Mouse (Mus musculus): ENCODE measurements around the gene Lin7b. TPM values are rescaled to one million over a fixed set of nuclear protein-coding genes. Genes with fewer than 3 reads are reported as not detected.

Lin7b gene
- 4.6 and 5.5 TPM in 2 replicates for polyA plus RNA-seq (2015; fragmentation: Nextera tagmentation; extraction: Ambion mirVana)

DNA sequence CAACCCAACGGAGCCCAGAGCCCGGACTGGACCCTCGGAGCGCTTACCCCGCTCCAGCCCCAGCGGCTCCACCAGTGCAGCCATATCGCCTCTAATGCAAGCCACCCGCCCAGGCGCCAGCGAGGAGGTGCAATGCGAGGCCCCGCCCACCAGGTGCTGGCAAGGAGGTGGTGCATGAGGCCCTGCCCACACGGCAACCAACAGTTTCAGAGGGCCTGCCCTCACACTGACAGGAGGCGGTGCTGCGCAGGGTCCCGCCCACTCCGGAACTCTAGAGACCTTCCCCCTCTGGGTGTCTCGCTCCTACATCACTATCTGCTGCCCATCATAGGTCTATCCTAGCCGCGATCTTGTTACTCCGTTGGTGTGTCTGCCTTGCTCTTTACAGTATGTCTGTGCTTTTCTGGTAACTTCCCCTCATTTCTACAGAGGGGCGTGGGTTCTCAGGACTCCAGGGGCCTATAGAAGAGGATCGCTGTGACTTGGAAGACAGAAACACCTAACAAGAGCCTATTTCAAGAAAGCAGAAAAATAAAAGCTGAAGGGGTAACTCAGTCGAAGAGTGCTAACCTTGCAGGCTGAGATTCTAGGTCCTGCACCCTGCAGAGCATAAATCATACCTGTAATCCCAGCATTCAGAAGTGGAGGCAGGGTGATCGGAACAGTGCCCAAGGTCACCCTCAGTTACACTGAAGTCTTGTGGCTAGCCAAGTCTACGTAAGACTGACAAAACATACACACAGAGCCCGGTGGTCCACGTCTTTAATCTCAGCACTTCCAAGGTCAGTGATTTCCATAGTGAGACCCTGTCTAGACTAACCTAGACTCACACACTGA, at the start of gene Lin7b:
TSS of gene Lin7b (minus strand) at position 109 of the 837 bp plus-strand sequence.
- H3K27ac ChIP-seq (ENCODE audit: low read length), result no peak within 1 kb of the TSS
- H3K4me1 ChIP-seq (ENCODE audit: control insufficient read depth, insufficient read depth, low read length), result peaks cover 23% of the 10 kb centered on the region
- peaks cover 9% of the 10 kb centered on the region; the same call in 1 of the 2 replicates for H3K36me3 ChIP-seq (ENCODE audit: control insufficient read depth, insufficient read depth, low read length)
- peaks cover 18% of the 10 kb centered on the region for H3K27me3 ChIP-seq (ENCODE audit: control insufficient read depth, insufficient read depth, low read length)
- peak within 1 kb of the TSS; percentile 99 for H3K4me2 ChIP-seq (ENCODE audit: low read depth, low read length)
- ATAC-seq (ENCODE audit: insufficient read depth, low FRiP score), result peak; percentile 80
- no peaks in the 10 kb centered on the region for H3K9me3 ChIP-seq (replicated peaks; ENCODE audit: control insufficient read depth, low read length)
- peak within 1 kb of the TSS; percentile 60 for H3K4me3 ChIP-seq (replicated peaks; ENCODE audit: low read length)
- whole genome bisulfite sequencing, result 9% methylated on average over 28 of the region's 28 CpGs
- H3K9ac ChIP-seq (ENCODE audit: low read length), result peak within 1 kb of the TSS; percentile 71

- H3K27ac ChIP-seq (ENCODE audit: low read length), result no peak overlapping the region
- H3K9ac ChIP-seq (ENCODE audit: low read length), result no peak overlapping the region
- no peak overlapping the region for H3K4me3 ChIP-seq (replicated peaks; ENCODE audit: low read length)
- peaks cover 21% of the 10 kb centered on the region for H3K27me3 ChIP-seq (ENCODE audit: control insufficient read depth, insufficient read depth, low read length)
- H3K36me3 ChIP-seq (ENCODE audit: control insufficient read depth, insufficient read depth, low read length), result peaks cover 13% of the 10 kb centered on the region; the same call in 1 of the 2 replicates
- peaks cover 33% of the 10 kb centered on the region; the same call in 1 of the 2 replicates for H3K4me1 ChIP-seq (ENCODE audit: control insufficient read depth, insufficient read depth, low read length)
- no peak for ATAC-seq (ENCODE audit: insufficient read depth, low FRiP score)
- no peaks in the 10 kb centered on the region for H3K9me3 ChIP-seq (replicated peaks; ENCODE audit: control insufficient read depth, low read length)
- no peak overlapping the region for H3K4me2 ChIP-seq (ENCODE audit: low read depth, low read length)
- 8% methylated on average over 13 of the region's 13 CpGs for WGBS
Measured at GRCm38 (mm10) chr7:45417962-45418492, 47.6 kb upstream of the Lin7b start.

- Histone ChIP-seq H3K9me3 (replicated peaks; ENCODE audit: control insufficient read depth, low read length) (no peaks in the 10 kb centered on the region), H3K4me1 (ENCODE audit: control insufficient read depth, insufficient read depth, low read length) (peaks cover 31% of the 10 kb centered on the region; the same call in 1 of the 2 replicates), H3K4me3 (replicated peaks; ENCODE audit: low read length) (peak overlapping the region; percentile 7), H3K27me3 (ENCODE audit: control insufficient read depth, insufficient read depth, low read length) (peaks cover 26% of the 10 kb centered on the region), H3K36me3 (ENCODE audit: control insufficient read depth, insufficient read depth, low read length) (no peaks in the 10 kb centered on the region), H3K4me2 (ENCODE audit: low read depth, low read length) (peak overlapping the region; percentile 22), H3K9ac (ENCODE audit: low read length) (0 out of 2 replicates have a peak overlapping the region, but pooled peaks have one; percentile 40), H3K27ac (ENCODE audit: low read length) (no peak overlapping the region)
- ATAC-seq (ENCODE audit: insufficient read depth, low FRiP score), result no peak
- WGBS, result 27% methylated on average over 37 of the region's 37 CpGs
Measured at GRCm38 (mm10) chr7:45415636-45416035, 45.3 kb upstream of the Lin7b start.

DNA sequence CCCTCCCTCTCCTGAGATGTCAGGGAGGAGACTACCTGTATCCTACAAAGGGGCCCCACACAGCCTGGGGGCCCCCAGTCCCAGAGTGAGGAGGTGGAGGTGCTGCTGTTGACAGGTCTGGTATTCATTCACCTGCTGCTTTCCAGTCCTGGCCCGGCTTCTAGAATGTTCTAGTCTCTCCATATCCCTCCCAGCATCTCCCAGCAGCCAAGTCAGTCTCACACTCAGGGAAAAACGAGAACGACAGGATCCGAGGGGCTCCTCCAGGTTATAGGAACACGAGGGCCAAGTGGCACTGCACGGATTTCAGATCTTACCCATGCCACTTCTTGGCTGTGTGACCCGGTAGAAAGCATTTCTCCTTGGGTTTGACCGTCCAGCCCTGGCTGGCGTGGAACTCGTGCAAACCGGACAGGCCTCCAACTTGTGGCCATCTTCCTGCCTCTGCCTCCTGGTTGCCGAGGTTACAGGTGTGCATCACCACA, 44.4 kb upstream of the Lin7b start:
- Histone ChIP-seq H3K27ac (ENCODE audit: low read length) (no peak overlapping the region), H3K27me3 (ENCODE audit: control insufficient read depth, insufficient read depth, low read length) (peaks cover 26% of the 10 kb centered on the region), H3K9me3 (replicated peaks; ENCODE audit: control insufficient read depth, low read length) (no peaks in the 10 kb centered on the region), H3K9ac (ENCODE audit: low read length) (no peak overlapping the region), H3K4me2 (ENCODE audit: low read depth, low read length) (peak overlapping the region; percentile 91; the same call in 1 of the 2 replicates), H3K36me3 (ENCODE audit: control insufficient read depth, insufficient read depth, low read length) (no peaks in the 10 kb centered on the region), H3K4me3 (replicated peaks; ENCODE audit: low read length) (no peak overlapping the region), H3K4me1 (ENCODE audit: control insufficient read depth, insufficient read depth, low read length) (peaks cover 23% of the 10 kb centered on the region; the same call in 1 of the 2 replicates)
- ATAC-seq (ENCODE audit: insufficient read depth, low FRiP score), result no peak
- WGBS, result 50% methylated on average over 12 of the region's 12 CpGs

DNA sequence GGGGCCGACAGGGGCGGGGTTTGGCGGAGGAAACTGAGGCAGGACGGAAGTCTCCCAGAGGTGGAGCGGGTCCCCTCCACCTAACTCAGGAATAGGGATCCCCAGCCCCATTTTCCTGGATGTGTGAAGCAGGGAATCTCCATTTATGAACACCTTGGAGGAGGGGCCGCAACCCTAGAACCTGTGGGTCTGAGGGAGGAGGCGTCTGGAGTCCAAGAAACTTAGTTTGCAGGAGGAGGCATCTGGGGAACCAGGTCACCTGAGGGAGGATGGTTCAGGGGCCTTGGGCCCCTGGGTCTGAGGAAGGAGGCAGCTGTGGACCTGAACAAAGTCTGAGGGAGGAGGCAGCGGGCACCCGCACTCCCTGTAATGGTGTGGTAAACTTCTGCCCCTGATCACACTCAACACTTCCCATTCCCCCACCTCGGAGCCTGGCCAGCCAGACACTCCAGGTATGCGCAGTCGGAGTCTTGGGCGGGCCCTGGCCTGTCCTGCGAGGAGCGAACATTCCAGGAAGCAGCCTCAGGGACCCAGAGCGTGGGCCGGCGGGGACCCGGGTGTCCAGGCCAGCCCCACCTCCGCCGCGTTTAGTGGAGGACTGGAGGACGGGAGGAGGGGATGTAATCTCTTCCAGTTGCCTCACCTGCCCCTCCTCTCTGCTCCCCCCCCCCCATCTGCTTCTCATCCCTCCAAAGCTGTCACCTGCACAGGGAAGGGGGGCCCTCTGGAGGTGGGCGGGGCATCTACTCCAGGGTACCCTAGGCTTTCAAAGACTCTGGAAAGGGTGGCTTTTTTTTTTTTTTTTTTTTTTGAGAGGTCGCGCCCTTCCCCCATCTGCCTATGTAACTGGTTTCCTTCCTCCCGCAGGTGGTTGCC, 43.7 kb upstream of the Lin7b start:
- peak; percentile 46 for ATAC-seq (ENCODE audit: insufficient read depth, low FRiP score)
- Histone ChIP-seq H3K36me3 (ENCODE audit: control insufficient read depth, insufficient read depth, low read length) (no peaks in the 10 kb centered on the region), H3K9ac (ENCODE audit: low read length) (peak overlapping the region; percentile 77), H3K4me3 (replicated peaks; ENCODE audit: low read length) (peak overlapping the region; percentile 63), H3K27ac (ENCODE audit: low read length) (peak overlapping the region; percentile 68), H3K4me2 (ENCODE audit: low read depth, low read length) (peak overlapping the region; percentile 91), H3K27me3 (ENCODE audit: control insufficient read depth, insufficient read depth, low read length) (peaks cover 30% of the 10 kb centered on the region), H3K4me1 (ENCODE audit: control insufficient read depth, insufficient read depth, low read length) (peaks cover 22% of the 10 kb centered on the region; the same call in 1 of the 2 replicates), H3K9me3 (replicated peaks; ENCODE audit: control insufficient read depth, low read length) (no peaks in the 10 kb centered on the region)
- WGBS, result 2% methylated on average over 26 of the region's 27 CpGs

- Histone ChIP-seq H3K9me3 (replicated peaks; ENCODE audit: control insufficient read depth, low read length) (no peaks in the 10 kb centered on the region), H3K4me1 (ENCODE audit: control insufficient read depth, insufficient read depth, low read length) (peaks cover 20% of the 10 kb centered on the region; the same call in 1 of the 2 replicates), H3K27ac (ENCODE audit: low read length) (peak within 1 kb of the TSS; percentile 68), H3K4me2 (ENCODE audit: low read depth, low read length) (peak within 1 kb of the TSS; percentile 91), H3K36me3 (ENCODE audit: control insufficient read depth, insufficient read depth, low read length) (no peaks in the 10 kb centered on the region), H3K4me3 (replicated peaks; ENCODE audit: low read length) (peak within 1 kb of the TSS; percentile 63), H3K27me3 (ENCODE audit: control insufficient read depth, insufficient read depth, low read length) (peaks cover 37% of the 10 kb centered on the region), H3K9ac (ENCODE audit: low read length) (peak within 1 kb of the TSS; percentile 77)
- peak; percentile 64 for ATAC-seq (ENCODE audit: insufficient read depth, low FRiP score)
- 3% methylated on average over 40 of the region's 45 CpGs for WGBS
Measured at GRCm38 (mm10) chr7:45413113-45413863, 42.9 kb upstream of the Lin7b start, which contains the start of gene Ntf5. Gene Ntf5 (plus strand): TSS chr7:45413695.

DNA sequence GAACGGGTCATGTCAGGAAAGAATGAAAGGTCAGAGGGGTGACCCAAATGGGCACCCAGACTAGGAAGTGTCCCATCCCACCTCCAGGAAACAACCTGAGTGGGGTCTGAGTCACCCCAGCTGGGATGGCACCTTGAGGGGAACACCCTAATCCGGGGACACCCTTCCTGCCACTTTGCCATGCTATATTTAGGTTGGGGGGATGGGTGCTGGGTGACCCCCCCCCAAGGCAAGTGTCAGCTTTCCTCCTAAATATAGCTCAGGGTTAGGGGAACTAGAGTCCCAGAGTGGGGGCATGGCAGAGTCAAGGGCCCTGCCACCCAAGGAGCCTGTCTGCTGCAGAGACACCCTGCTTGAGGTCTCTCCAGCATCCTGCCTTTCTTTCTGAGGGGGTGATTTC, 42.0 kb upstream of the Lin7b start:
- H3K36me3 ChIP-seq (ENCODE audit: control insufficient read depth, insufficient read depth, low read length), result no peaks in the 10 kb centered on the region
- H3K9me3 ChIP-seq (replicated peaks; ENCODE audit: control insufficient read depth, low read length), result no peaks in the 10 kb centered on the region
- H3K4me3 ChIP-seq (replicated peaks; ENCODE audit: low read length), result no peak overlapping the region
- 88% methylated on average over 2 of the region's 2 CpGs for WGBS
- ATAC-seq (ENCODE audit: insufficient read depth, low FRiP score), result no peak
- H3K27ac ChIP-seq (ENCODE audit: low read length), result no peak overlapping the region
- peaks cover 14% of the 10 kb centered on the region; the same call in 1 of the 2 replicates for H3K4me1 ChIP-seq (ENCODE audit: control insufficient read depth, insufficient read depth, low read length)
- H3K9ac ChIP-seq (ENCODE audit: low read length), result no peak overlapping the region
- peaks cover 43% of the 10 kb centered on the region for H3K27me3 ChIP-seq (ENCODE audit: control insufficient read depth, insufficient read depth, low read length)
- no peak overlapping the region for H3K4me2 ChIP-seq (ENCODE audit: low read depth, low read length)

- Histone ChIP-seq H3K4me2 (ENCODE audit: low read depth, low read length) (no peak overlapping the region), H3K4me1 (ENCODE audit: control insufficient read depth, insufficient read depth, low read length) (peaks cover 14% of the 10 kb centered on the region; the same call in 1 of the 2 replicates), H3K36me3 (ENCODE audit: control insufficient read depth, insufficient read depth, low read length) (no peaks in the 10 kb centered on the region), H3K9ac (ENCODE audit: low read length) (no peak overlapping the region), H3K27ac (ENCODE audit: low read length) (no peak overlapping the region), H3K27me3 (ENCODE audit: control insufficient read depth, insufficient read depth, low read length) (peaks cover 54% of the 10 kb centered on the region), H3K9me3 (replicated peaks; ENCODE audit: control insufficient read depth, low read length) (no peaks in the 10 kb centered on the region), H3K4me3 (replicated peaks; ENCODE audit: low read length) (no peak overlapping the region)
- WGBS, result 79% methylated on average over 8 of the region's 8 CpGs
- no peak for ATAC-seq (ENCODE audit: insufficient read depth, low FRiP score)
Measured at GRCm38 (mm10) chr7:45409497-45410163, 39.2 kb upstream of the Lin7b start.

All from stomach, embryonic 16.5 days (tissue).